Mouse (Mus musculus) CH12.LX (cell line): ENCODE measurements around the gene Agtrap. TPM values are rescaled to one million over a fixed set of nuclear protein-coding genes. Genes with fewer than 3 reads are reported as not detected.

Experiments
- DNase-seq: peaks from one replicate; pipeline ENCODE4 v3.0.0-alpha.2; 2013; ENCODE audit errors: extremely low read depth
- H3K27ac ChIP-seq: 2 replicates; pipeline ENCODE4 v1.5.1; 2012; ENCODE audit warnings: low read depth, mild to moderate bottlenecking, control low read depth, moderate library complexity; ENCODE audit not compliant: insufficient read depth
- H3K27me3 ChIP-seq: replicated peaks from 2 replicates; pipeline ENCODE3; 2012; ENCODE audit warnings: inconsistent platforms
- H3K36me3 ChIP-seq, 2 experiments: replicated peaks in 1 of 2; 2 replicates each; pipeline versions ENCODE3 to v1.6.1; 2012; ENCODE audit warnings: inconsistent platforms in 1 of 2, low read length in 1 of 2, mild to moderate bottlenecking in 1 of 2, mixed read lengths in 1 of 2, moderate library complexity in 1 of 2; ENCODE audit not compliant: control insufficient read depth in 1 of 2, insufficient read depth in 1 of 2
- H3K4me1 ChIP-seq, 2 experiments: 2 replicates each; pipeline ENCODE4 v1.6.1; 2012; ENCODE audit warnings: inconsistent platforms in 1 of 2, moderate library complexity in 1 of 2; ENCODE audit not compliant: insufficient read depth in 2 of 2, control insufficient read depth in 1 of 2
- H3K4me2 ChIP-seq: 2 replicates; pipeline ENCODE4 v1.6.1; 2012; ENCODE audit warnings: low read depth, mild to moderate bottlenecking, control low read depth; ENCODE audit not compliant: poor library complexity, insufficient read depth, severe bottlenecking
- H3K4me3 ChIP-seq, 3 experiments: fragments of 150-350 bp in 1 of 3; sonication (generic) in 1 of 3; replicated peaks in 1 of 3; 2 replicates each; pipeline versions ENCODE3 to v1.5.1; 2011 to 2012; ENCODE audit warnings: low read depth in 2 of 3, low read length in 2 of 3, mild to moderate bottlenecking in 2 of 3, moderate library complexity in 2 of 3, control low read depth in 1 of 3, improper control_type of control experiment in 1 of 3, inconsistent platforms in 1 of 3, mixed read lengths in 1 of 3; ENCODE audit not compliant: poor library complexity in 1 of 3
- H3K79me2 ChIP-seq: replicated peaks from 2 replicates; pipeline ENCODE4 v1.6.1; 2012; ENCODE audit warnings: mild to moderate bottlenecking, moderate library complexity; ENCODE audit not compliant: control insufficient read depth, poor library complexity, insufficient read depth, severe bottlenecking; ENCODE audit errors: extremely low read depth
- H3K9ac ChIP-seq: 2 replicates; pipeline ENCODE4 v1.6.1; 2012; ENCODE audit warnings: low read depth, mild to moderate bottlenecking, control low read depth, moderate library complexity; ENCODE audit not compliant: insufficient read depth
- H3K9me3 ChIP-seq: replicated peaks from 2 replicates; pipeline ENCODE3; 2012; ENCODE audit warnings: low read length, inconsistent platforms, mixed read lengths
- BHLHE40 ChIP-seq: IDR thresholded peaks from 2 replicates; pipeline ENCODE4 v1.6.1; 2011; ENCODE audit warnings: mild to moderate bottlenecking, low read depth, low read length, improper control_type of control experiment
- CHD1 ChIP-seq: IDR thresholded peaks from 2 replicates; pipeline ENCODE4 v1.6.1; 2012; ENCODE audit warnings: low read depth, low read length, improper control_type of control experiment, inconsistent platforms
- CHD2 ChIP-seq: IDR thresholded peaks from 2 replicates; pipeline ENCODE4 v1.6.1; 2011; ENCODE audit warnings: low read length, improper control_type of control experiment
- CTCF ChIP-seq, 2 experiments: IDR thresholded peaks in 1 of 2; conservative IDR thresholded peaks in 1 of 2; 2 replicates each; pipeline ENCODE4 v1.5.1; 2011 to 2012; ENCODE audit warnings: low read depth in 2 of 2, low read length in 2 of 2, improper control_type of control experiment in 1 of 2, inconsistent platforms in 1 of 2, mild to moderate bottlenecking in 1 of 2, moderate library complexity in 1 of 2
- E2F4 ChIP-seq: IDR thresholded peaks from 2 replicates; pipeline ENCODE4 v1.6.1; 2011; ENCODE audit warnings: low read depth, low read length, improper control_type of control experiment; ENCODE audit not compliant: insufficient replicate concordance
- ELF1 ChIP-seq: IDR thresholded peaks from 2 replicates; pipeline ENCODE4 v1.6.1; 2014; ENCODE audit warnings: low read depth, mild to moderate bottlenecking, inconsistent platforms, low read length, improper control_type of control experiment
- EP300 ChIP-seq: IDR thresholded peaks from 2 replicates; pipeline ENCODE4 v1.6.1; 2011; ENCODE audit warnings: low read length, improper control_type of control experiment
- GABPA ChIP-seq: IDR thresholded peaks from 2 replicates; pipeline ENCODE4 v1.6.1; 2012; ENCODE audit warnings: low read depth, low read length, improper control_type of control experiment, inconsistent platforms; ENCODE audit not compliant: insufficient replicate concordance
- IRF4 ChIP-seq: IDR thresholded peaks from 2 replicates; pipeline ENCODE4 v1.6.1; 2014; ENCODE audit warnings: low read depth, mild to moderate bottlenecking, inconsistent platforms, low read length, improper control_type of control experiment
- JUN ChIP-seq: IDR thresholded peaks from 2 replicates; pipeline ENCODE4 v1.6.1; 2011; ENCODE audit warnings: low read depth, mild to moderate bottlenecking, low read length, improper control_type of control experiment, moderate library complexity; ENCODE audit not compliant: insufficient read depth
- JUND ChIP-seq: conservative IDR thresholded peaks from 2 replicates; pipeline ENCODE4 v1.6.1; 2011; ENCODE audit warnings: low read depth, low read length, improper control_type of control experiment
- KAT2A ChIP-seq: IDR thresholded peaks from 2 replicates; pipeline ENCODE4 v1.6.1; 2012; ENCODE audit warnings: low read length, improper control_type of control experiment, inconsistent platforms; ENCODE audit not compliant: insufficient replicate concordance
- MAFK ChIP-seq: IDR thresholded peaks from 2 replicates; pipeline ENCODE4 v1.6.1; 2011; ENCODE audit warnings: low read length, improper control_type of control experiment; ENCODE audit not compliant: insufficient replicate concordance
- MAX ChIP-seq: IDR thresholded peaks from 2 replicates; pipeline ENCODE4 v1.6.1; 2011; ENCODE audit warnings: low read length, improper control_type of control experiment
- MAZ ChIP-seq: IDR thresholded peaks from 2 replicates; pipeline ENCODE4 v1.6.1; 2012; ENCODE audit warnings: low read depth, mild to moderate bottlenecking, inconsistent platforms, low read length, improper control_type of control experiment, moderate library complexity
- MXI1 ChIP-seq: IDR thresholded peaks from 2 replicates; pipeline ENCODE4 v1.6.1; 2011; ENCODE audit warnings: mild to moderate bottlenecking, low read depth, low read length, improper control_type of control experiment
- MYC ChIP-seq: IDR thresholded peaks from 2 replicates; pipeline ENCODE4 v1.6.1; 2011; ENCODE audit warnings: low read depth, mild to moderate bottlenecking, improper control_type of control experiment, low read length
- NELFE ChIP-seq: IDR thresholded peaks from 2 replicates; pipeline ENCODE4 v1.6.1; 2011; ENCODE audit warnings: low read depth, low read length, improper control_type of control experiment
- PAX5 ChIP-seq: IDR thresholded peaks from 2 replicates; pipeline ENCODE4 v1.6.1; 2012; ENCODE audit warnings: low read length, inconsistent platforms, mixed read lengths
- POLR2A ChIP-seq: IDR thresholded peaks from 2 replicates; pipeline ENCODE4 v1.6.1; 2011; ENCODE audit warnings: low read depth, mild to moderate bottlenecking, improper control_type of control experiment, low read length
- POLR2AphosphoS2 ChIP-seq: IDR thresholded peaks from 2 replicates; pipeline ENCODE4 v1.6.1; 2011; ENCODE audit warnings: low read depth, low read length, improper control_type of control experiment
- SMC3 ChIP-seq: IDR thresholded peaks from 2 replicates; pipeline ENCODE4 v1.6.1; 2011; ENCODE audit warnings: low read depth, low read length, improper control_type of control experiment
- TBP ChIP-seq: conservative IDR thresholded peaks from 2 replicates; pipeline ENCODE4 v1.6.1; 2011; ENCODE audit warnings: low read depth, low read length, improper control_type of control experiment
- TCF12 ChIP-seq: IDR thresholded peaks from 2 replicates; pipeline ENCODE4 v1.6.1; 2014; ENCODE audit warnings: low read depth, mild to moderate bottlenecking, inconsistent platforms, low read length, improper control_type of control experiment
- UBTF ChIP-seq: IDR thresholded peaks from 2 replicates; pipeline ENCODE4 v1.6.1; 2012; ENCODE audit warnings: low read depth, mild to moderate bottlenecking, inconsistent platforms, low read length, improper control_type of control experiment, moderate library complexity
- USF2 ChIP-seq: conservative IDR thresholded peaks from 2 replicates; pipeline ENCODE4 v1.6.1; 2011; ENCODE audit warnings: low read depth, low read length, improper control_type of control experiment
- dilution Hi-C: fragments of 300-500 bp; cut with MboI; formaldehyde crosslinking; loops from 2 replicates; pipeline ENCODE4 v1.14.3; 2020; ENCODE audit warnings: low sequenced_read_pairs; ENCODE audit not compliant: extremely low pct_unique_long_range_greater_than_20kb, extremely low pct_ligation_motif_present
- in situ Hi-C: fragments of 300-500 bp; cut with MboI; formaldehyde crosslinking; loops from 3 replicates; pipeline ENCODE4 v1.14.3; 2019; ENCODE audit warnings: low sequenced_read_pairs, low pct_ligation_motif_present, low pct_unique_long_range_greater_than_20kb, mixed read lengths
- polyA plus RNA-seq: library from polyadenylated mRNA; unstranded; fragments of >175 nt; gene quantifications from 2 replicates; pipeline ENCODE4 v1.2.1, GENCODE M21; 2012; ENCODE audit warnings: low read depth; ENCODE audit not compliant: insufficient read length
- total RNA-seq, 2 experiments: library from RNA; depleted of rRNA; stranded (reverse); fragments of 300-350 nt in 1 of 2; fragments of >200 nt in 1 of 2; gene quantifications; 2 replicates each; pipeline ENCODE4 v1.2.3; 2012 to 2014

The Agtrap gene
- total and polyA plus RNA-seq, 3 experiments: 4.1 to 6.2 (median 5.9) TPM

DNA sequence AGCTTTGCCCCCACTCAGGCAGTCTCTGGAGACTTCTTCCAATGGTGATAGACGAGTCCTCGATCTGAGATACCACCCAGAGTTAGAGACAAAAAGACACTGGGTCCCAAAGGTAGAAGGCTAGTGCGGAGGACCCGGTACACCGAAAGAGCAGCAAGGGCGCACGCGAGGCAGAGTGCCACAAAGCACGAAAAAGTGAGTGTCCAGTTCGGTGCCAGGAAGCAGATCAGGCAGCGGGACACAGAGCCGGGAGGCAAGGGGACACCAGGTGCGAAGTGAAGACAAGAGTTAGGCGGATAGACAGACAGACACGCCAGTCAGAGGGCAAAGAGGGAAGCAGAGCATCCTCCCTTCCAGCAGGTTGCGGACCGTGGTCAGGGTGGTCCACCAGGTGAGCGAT, 42.3 kb upstream of the Agtrap start, which contains the start of gene Mad2l2:
Gene Mad2l2 (plus strand): TSS at position 252 of the 400 bp plus-strand sequence.
- Histone ChIP-seq H3K9me3 (no peaks in the 10 kb centered on the region), H3K9ac (no peak within 1 kb of the TSS), H3K27ac (no peak within 1 kb of the TSS), H3K4me1 (peaks cover 0 to 6% of the 10 kb centered on the region in 2 experiments; a peak in 2 of 4 replicates), H3K36me3 (no peaks in the 10 kb centered on the region), H3K27me3 (peaks cover 87% of the 10 kb centered on the region), H3K4me3 (no peak within 1 kb of the TSS), H3K4me2 (no peak within 1 kb of the TSS), H3K79me2 (no peaks in the 10 kb centered on the region)
- dilution Hi-C loops: no loop called here
- DNase-seq: no peak
- TF ChIP-seq POLR2A: no peak
- TF ChIP-seq MAZ: no peak
- no peak for TF ChIP-seq MAFK
- no peak for TF ChIP-seq UBTF
- no peak for TF ChIP-seq POLR2AphosphoS2
- no peak for TF ChIP-seq ELF1
- TF ChIP-seq E2F4: no peak
- TF ChIP-seq IRF4: no peak
- TF ChIP-seq JUN: no peak
- TF ChIP-seq SMC3: no peak
- no peak for TF ChIP-seq MAX
- no peak for TF ChIP-seq TBP
- no peak for TF ChIP-seq CHD2
- no peak for TF ChIP-seq BHLHE40
- TF ChIP-seq GABPA: no peak
- TF ChIP-seq CHD1: no peak
- TF ChIP-seq KAT2A: no peak
- in situ Hi-C loops: no loop called here

DNA sequence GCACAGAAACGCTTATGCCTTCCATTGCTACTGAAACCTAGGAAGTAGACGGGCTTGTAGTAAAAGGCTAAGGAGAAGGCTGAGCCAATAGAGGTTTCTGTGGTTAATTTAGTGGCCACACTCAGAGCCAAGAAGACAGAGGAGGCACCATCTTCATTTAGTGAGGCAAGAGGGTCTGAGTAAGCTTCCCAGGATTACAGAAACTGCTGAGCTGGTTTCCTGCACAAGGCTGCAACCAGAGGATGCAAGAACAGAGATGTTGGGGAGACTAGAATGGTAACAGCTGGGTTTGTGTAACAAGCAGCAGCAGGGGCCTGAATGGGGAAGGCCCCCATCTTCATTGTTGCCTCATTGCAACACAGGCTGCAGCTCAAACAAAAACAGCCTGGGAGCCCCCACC, 40.8 kb upstream of the Agtrap start:
- Histone ChIP-seq H3K4me1 (peaks cover 0 to 3% of the 10 kb centered on the region in 2 experiments; a peak in 2 of 4 replicates), H3K4me3 (no peak overlapping the region), H3K4me2 (no peak overlapping the region), H3K9me3 (peaks cover 4% of the 10 kb centered on the region), H3K79me2 (no peaks in the 10 kb centered on the region), H3K27ac (no peak overlapping the region), H3K9ac (no peak overlapping the region), H3K27me3 (peaks cover 88% of the 10 kb centered on the region), H3K36me3 (no peaks in the 10 kb centered on the region)
- in situ Hi-C loops (no loop called here), dilution Hi-C loops (no loop called here)
- DNase-seq: no peak
- TF ChIP-seq PAX5: no peak
- TF ChIP-seq SMC3: no peak
- no peak for TF ChIP-seq MXI1
- TF ChIP-seq BHLHE40: no peak
- no peak for TF ChIP-seq EP300
- TF ChIP-seq NELFE: no peak
- TF ChIP-seq CTCF (conservative IDR thresholded peaks at IDR 0.05 in 1 of 2, IDR thresholded peaks at IDR 0.05 in 1 of 2; ENCODE audit: low read depth in 2 of 2, low read length in 2 of 2): no peak
- TF ChIP-seq JUN: no peak
- no peak for TF ChIP-seq CHD1
- TF ChIP-seq MYC: no peak
- TF ChIP-seq CHD2: no peak
- TF ChIP-seq JUND: no peak
- no peak for TF ChIP-seq KAT2A
- no peak for TF ChIP-seq POLR2AphosphoS2
- TF ChIP-seq USF2: no peak
- no peak for TF ChIP-seq GABPA
- TF ChIP-seq TCF12: no peak
- TF ChIP-seq TBP: no peak
